Mouse (Mus musculus) erythroid progenitor cell, adult 5-6 weeks (primary cell): Measurements from ENCODE around the gene Sfxn4. TPM values are rescaled to one million over a fixed set of nuclear protein-coding genes. Genes with fewer than 3 reads are reported as not detected.

Experiments used
- ATAC-seq: replicated peaks from 2 replicates; pipeline ENCODE4 v1.8.0; 2016; ENCODE audit warnings: moderate number of reproducible peaks, mild to moderate bottlenecking, moderate TSS enrichment, inconsistent platforms; ENCODE audit not compliant: poor library complexity, low FRiP score, severe bottlenecking
- total RNA-seq, 2 experiments: library from RNA; stranded (forward) in 1 of 2; stranded (reverse) in 1 of 2; fragments of 150-400 nt in 1 of 2; fragments of 186-747, 209-891 nt in 1 of 2; gene quantifications; 2 replicates each; pipeline versions ENCODE4 v1.2.3 to v1.2.4; 2015 to 2017; ENCODE audit warnings: low replicate concordance in 2 of 2

The Sfxn4 gene
- total RNA-seq, 2 experiments from 2014 or later, result 2.9 TPM; not detected in 1

GRCm38 (mm10) chr19:60787465-60788150, 73.7 kb downstream of the Sfxn4 start:
- ATAC-seq, result no peak

Other genes with a start within 250 kb of the Sfxn4 start
- gene Nanos1, start 105.5 kb downstream of the Sfxn4 start, total RNA-seq (2015; ENCODE audit: low replicate concordance), result 5.9 and 11.9 TPM in 2 replicates
- gene Nanos1, start 105.5 kb downstream of the Sfxn4 start, total RNA-seq (2017; ENCODE audit: low replicate concordance), result 9.9 and 13.9 TPM in 2 replicates
- gene Eif3a, start 70.8 kb downstream of the Sfxn4 start, total RNA-seq (2015; ENCODE audit: low replicate concordance), result 139 and 168 TPM in 2 replicates
- 174 and 187 TPM in 2 replicates for gene Eif3a, start 70.8 kb downstream of the Sfxn4 start, total RNA-seq (2017; ENCODE audit: low replicate concordance)
- 43.6 and 46.1 TPM in 2 replicates for gene Fam45a, start 49.9 kb downstream of the Sfxn4 start, total RNA-seq (2015; ENCODE audit: low replicate concordance)
- gene Fam45a, start 49.9 kb downstream of the Sfxn4 start, total RNA-seq (2017; ENCODE audit: low replicate concordance), result 42.8 and 56.5 TPM in 2 replicates
- gene Prdx3, start 13.1 kb upstream of the Sfxn4 start, total RNA-seq (2015; ENCODE audit: low replicate concordance), result 158 and 178 TPM in 2 replicates
- 104 and 105 TPM in 2 replicates for gene Prdx3, start 13.1 kb upstream of the Sfxn4 start, total RNA-seq (2017; ENCODE audit: low replicate concordance)
- 2.2 and 2.5 TPM in 2 replicates for gene Grk5, start 28.3 kb upstream of the Sfxn4 start, total RNA-seq (2015; ENCODE audit: low replicate concordance)
- 8.0 and 11.1 TPM in 2 replicates for gene Grk5, start 28.3 kb upstream of the Sfxn4 start, total RNA-seq (2017; ENCODE audit: low replicate concordance)